Mouse (Mus musculus): ENCODE data around the gene Fbxw19.
"Not testable (repeated sequence)": the region's sequence is repeated elsewhere in the genome, so short reads cannot be mapped to it uniquely, and the experiment has no call there.

Gene Fbxw19

GRCm38 (mm10) chr9:109495775-109496174 lies at the start of gene Fbxw19:
Gene Fbxw19 (minus strand): TSS chr9:109495875.
- DNase-seq = not testable (repeated sequence)

GRCm38 (mm10) chr9:109523385-109524064 lies 27.9 kb upstream of the Fbxw19 start:
- DNase-seq = no peak

GRCm38 (mm10) chr9:109449040-109449439 lies 46.6 kb downstream of the Fbxw19 start, which contains the start of gene Fbxw16:
Gene Fbxw16 (minus strand): TSS chr9:109449140.
- DNase-seq = no peak

- no peak for DNase-seq
These were observed 62.7 kb downstream of the Fbxw19 start for GRCm38 (mm10) chr9:109432956-109433355.
